Mouse (Mus musculus) kidney, adult 18-20 months (tissue): ENCODE measurements around the gene Rcan2.
A peak's percentile ranks its signal among the peaks of the same experiment; 100 is the strongest.
"Not testable (repeated sequence)": the region's sequence is repeated elsewhere in the genome, so short reads cannot be mapped to it uniquely, and the experiment has no call there.

ENCODE experiments used
- DNase-seq: peaks from one replicate; pipeline ENCODE4 v3.0.0; 2021

The Rcan2 gene

DNA sequence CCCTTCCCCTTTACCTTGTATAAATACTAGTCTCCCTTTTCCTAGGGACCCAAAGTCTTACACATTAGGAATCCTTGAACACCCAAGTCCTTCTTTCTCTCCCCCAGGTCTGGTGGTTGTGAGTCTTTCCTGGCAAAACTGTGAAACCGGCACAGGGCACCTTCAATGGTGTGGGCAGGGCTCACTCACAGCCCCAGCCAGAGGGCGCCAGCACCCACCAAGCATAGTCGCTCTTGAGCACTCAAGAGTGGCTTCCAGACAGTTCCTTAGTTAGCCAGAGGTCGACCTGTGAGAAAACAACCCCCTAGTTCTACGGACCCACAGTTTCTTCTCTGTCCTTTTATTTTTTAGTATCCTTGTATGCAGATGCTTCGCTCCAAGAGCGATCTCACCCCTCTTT is at the start of gene Rcan2:
Rcan2 (plus strand) TSS at position 275 of the 400 bp plus-strand sequence.
- DNase-seq: peak; percentile 67

DNA sequence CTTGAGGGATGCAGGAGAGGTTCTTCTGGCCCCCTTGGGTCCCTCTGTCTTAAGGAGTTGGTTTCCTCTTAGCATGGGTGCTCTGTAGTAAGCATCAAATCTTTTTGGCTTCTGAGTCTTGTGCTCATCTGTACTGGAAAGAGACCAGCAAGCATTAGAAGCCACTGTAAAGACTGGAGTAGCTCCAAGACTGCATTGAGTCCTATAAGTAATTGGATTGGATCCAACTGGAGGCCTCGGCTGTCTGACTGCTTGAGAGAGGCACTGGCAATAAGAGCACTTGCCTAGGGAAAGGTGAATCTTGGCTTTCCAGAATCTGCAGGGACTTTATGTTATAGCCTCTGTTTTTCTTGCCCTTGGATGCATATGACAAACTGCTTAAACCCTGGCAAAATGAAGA is 48.3 kb upstream of the Rcan2 start:
- DNase-seq: no peak

- no peak for DNase-seq
These were observed 46.5 kb upstream of the Rcan2 start for GRCm38 (mm10) chr17:43754687-43755086.

- peak; percentile 29 for DNase-seq
These were observed 42.4 kb upstream of the Rcan2 start for GRCm38 (mm10) chr17:43758607-43759259.

- peak; percentile 13 for DNase-seq
These were observed 16.6 kb upstream of the Rcan2 start for GRCm38 (mm10) chr17:43784531-43784930.

DNA sequence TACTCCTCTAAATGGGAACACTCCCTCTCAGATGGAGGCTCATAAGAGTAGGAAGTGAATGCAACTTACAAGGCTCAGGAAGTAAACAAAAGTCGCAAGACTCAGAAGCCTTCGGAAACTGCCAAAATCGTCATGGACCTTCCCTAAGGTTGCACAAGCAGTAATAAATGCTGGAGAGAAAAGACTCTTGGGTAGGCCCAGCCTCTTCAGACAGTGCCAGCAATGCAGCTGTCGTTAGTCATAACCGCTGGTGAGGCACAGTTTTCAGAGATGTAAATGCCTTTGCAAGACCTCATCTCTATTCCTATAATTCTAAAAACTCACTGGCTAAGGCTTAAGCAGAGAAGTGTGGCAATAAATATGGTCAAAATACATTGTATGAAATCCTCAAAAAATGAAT is 12.9 kb upstream of the Rcan2 start:
- DNase-seq: no peak

DNA sequence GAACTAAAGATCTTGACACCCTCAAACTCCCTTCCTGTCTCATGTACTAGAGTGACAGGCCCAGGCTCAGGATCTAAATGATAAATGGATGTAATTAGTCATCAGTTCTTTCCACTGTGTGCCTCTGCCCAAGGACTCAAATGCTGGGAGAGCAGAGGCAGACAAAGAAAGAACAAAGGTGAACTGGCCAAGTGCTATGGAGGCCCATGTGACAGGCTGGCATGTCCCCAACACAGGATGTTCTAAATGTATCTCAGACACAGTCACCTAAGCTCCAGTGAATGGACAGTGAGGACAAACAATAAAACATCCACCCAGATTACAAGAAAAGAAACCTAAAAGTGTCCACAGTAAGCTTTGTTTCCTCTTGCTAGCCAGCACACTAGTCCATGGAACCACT is 11.8 kb upstream of the Rcan2 start:
- DNase-seq: no peak

- DNase-seq: no peak
These were observed 9.4 kb upstream of the Rcan2 start for GRCm38 (mm10) chr17:43791751-43792150.

- DNase-seq: no peak
These were observed 6.3 kb upstream of the Rcan2 start for GRCm38 (mm10) chr17:43794731-43795280.

DNA sequence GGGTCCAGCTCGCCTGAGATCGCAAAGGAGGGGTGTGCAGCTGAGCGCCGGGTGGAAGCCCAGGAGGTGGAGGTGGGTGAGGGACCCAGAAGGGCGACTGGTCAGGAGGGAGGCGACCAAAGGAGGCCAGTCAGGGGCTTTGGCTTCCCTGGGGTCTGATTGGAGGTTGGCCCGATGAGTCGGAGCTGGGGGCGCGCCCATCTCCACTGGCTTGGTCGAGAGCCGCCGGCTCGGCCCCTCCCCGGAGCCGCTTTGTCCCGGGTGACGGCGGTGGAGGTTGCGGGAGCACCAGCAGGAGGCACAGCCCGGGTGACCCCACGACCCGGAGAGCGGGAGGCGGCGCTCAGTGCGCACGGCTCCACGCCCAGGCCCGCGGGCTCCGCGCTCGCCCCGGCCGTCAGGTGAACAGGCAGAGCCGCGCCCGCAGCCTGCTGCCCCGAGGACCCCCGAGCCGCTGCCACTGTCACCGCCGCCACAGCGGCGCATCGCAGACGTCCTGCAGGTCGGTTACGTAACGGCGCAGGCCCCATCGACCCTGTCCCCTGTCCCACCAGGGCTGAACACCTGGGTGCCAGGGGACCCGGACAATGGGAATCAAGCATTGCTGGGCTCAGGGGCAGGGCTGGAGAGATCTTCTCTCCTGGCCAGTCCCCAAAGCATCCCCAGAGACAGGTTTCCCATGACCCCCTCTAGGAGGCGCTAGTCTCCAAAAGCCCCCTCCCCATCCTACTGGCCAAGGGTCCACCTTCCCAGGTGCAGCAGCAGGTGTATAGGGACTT is 633 bp downstream of the Rcan2 start:
- DNase-seq: peak; percentile 69

DNA sequence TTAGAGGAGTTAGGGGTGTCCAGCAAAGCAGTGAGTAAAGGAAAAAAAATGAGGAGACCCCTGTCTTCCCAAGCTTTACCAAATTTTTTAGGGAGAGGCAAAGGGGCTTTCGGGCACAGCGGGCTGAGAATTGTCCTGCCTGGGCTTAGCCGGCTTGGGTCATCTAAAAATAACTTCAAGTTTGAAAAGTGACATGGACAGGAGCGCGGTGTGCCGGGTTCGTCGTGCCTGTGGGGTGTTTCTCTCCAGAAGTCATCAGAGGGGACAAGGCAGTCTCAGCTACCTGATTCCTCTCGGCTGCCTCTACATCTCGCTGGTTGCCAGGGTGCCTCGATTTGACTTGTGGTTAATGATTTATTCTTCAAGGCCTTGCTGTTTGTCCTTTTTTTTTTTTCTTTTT is 1.3 kb downstream of the Rcan2 start:
- DNase-seq: peak; percentile 18

DNA sequence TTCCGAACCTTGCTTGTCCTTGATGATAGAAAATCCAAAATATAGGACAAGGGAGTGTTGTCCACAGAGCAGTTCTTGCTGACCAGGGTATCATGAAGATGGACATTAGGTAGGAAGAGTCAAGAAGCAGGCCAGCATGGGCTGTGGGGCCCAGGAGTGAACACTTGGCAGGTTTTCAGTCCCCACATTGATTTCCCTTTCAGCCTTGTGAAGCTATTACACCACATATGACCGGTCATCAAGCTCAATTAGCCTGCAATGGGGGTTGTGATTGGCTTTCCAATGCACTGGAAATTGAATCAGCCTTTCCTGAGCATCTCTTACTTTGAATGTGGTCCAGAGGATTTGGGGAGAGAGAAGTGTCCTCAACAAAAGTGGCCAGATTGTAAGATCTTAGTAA is 2.0 kb downstream of the Rcan2 start:
- no peak for DNase-seq

DNA sequence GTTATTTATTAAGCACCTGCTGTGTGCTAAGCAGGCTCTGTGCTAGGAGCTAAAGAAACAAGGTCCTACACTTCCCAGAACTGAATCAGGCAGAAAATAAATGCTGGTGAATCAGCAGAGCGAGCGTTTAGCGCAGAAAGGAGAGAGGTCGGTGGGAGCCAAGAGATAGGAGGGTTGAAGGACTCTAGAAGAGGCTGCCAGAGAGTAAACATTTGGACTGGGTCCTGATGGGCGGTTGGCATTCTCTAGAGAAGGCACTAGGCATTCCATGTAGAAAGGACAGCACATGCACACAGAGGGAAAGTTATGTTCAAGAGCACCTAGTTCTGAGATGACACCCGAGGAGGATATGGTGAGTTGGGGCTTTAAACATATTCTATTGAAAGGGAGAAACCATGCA is 2.6 kb downstream of the Rcan2 start:
- no peak for DNase-seq

DNA sequence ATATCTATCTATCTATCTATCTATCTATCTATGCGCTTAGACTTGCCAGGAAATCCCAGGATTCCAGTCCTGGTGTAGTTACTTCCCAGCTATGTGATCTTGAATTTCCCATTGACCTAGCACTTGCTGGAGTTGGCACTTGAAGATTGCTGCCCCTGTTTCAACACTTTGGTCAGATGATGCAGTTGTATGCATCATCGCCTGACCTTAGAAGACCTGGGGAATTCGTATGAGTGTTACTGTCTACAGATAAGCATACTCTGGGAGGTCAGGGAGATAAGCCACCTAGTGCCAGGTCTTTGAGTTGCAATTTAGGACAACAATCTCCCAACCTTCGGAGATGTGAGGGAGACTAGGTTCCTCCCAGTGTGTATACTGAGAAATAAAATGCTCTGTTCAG is 5.7 kb downstream of the Rcan2 start:
- no peak for DNase-seq

DNA sequence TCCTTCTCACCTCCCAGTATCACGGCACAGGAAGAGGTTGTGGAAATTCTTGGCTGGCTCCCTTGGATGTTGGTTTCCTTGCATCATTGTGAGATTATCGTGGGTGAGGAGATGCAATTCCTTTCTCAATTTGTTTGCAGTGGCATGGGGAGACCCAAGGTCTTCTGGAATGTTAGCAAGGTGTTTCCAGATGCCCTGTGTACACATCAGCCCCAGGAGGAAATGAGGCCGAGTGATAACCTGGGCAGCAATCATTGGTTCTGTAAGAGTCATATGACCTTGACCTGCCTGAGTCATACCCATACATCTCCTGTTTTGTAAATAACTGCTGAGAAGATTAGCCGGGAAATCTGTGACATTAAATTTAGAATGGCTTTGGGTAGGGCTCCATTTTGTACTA is 10.3 kb downstream of the Rcan2 start:
- no peak for DNase-seq

GRCm38 (mm10) chr17:43815376-43815775 is 14.2 kb downstream of the Rcan2 start:
- DNase-seq: no peak

DNA sequence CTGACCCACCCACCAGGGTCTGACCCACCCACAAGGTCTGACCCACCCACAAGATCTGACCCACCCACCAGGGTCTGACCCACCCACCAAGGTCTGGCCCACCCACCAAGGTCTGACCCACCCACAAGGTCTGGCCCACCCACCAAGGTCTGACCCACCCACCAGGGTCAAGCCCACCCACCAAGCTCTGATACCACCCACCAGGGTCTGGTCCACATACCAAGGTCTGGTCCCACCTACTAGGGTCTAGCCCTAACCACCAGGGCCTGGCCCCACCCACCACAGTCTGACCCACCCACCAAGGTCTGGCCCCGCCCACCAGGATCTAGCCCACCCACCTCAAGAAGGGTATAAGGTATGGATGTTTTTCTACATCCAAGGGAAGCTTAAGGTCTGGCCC is 15.3 kb downstream of the Rcan2 start:
- DNase-seq: no peak

GRCm38 (mm10) chr17:43817171-43817570 is 16.0 kb downstream of the Rcan2 start:
- no peak for DNase-seq

DNA sequence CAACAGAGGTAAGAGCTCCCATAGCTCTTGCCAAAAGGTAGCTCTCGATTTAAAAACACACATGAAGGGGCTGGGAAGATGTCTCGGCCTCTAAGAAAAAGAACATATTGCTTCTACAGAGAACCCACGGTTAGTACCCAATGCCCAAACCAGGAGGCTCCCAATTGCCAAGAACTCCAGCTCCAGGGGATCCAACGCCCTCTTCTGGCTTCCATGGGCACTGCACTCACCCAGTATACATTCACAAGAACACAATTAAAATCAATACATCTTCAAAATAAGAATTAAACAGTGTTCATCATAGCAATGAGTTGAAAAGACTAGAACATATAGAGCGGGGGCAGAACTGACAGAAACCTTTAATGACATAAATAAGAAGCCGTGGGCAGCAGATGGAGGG is 17.2 kb downstream of the Rcan2 start:
- DNase-seq: no peak

DNA sequence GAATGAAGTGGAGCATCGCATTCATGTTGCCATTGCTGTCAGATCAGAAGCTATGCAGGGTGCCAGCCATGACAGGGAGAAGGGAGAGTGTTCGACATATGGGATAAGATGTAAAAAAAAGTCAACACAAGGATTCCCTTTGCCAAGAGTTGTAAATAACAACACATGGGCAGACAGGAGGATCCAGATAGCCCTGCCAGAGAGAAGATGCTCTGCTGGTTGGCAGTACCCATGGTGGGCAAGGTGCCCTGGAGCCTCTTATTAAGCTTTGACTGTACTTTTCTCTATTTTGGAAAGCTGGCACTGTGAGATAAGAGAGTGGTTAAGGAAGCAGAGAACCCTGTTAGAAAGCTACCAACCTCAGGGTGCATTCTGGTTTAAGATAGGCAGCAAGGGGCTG is 19.8 kb downstream of the Rcan2 start:
- no peak for DNase-seq

GRCm38 (mm10) chr17:43822207-43822606 is 21.1 kb downstream of the Rcan2 start:
- DNase-seq: no peak

GRCm38 (mm10) chr17:43822630-43823029 is 21.5 kb downstream of the Rcan2 start:
- DNase-seq: no peak

DNA sequence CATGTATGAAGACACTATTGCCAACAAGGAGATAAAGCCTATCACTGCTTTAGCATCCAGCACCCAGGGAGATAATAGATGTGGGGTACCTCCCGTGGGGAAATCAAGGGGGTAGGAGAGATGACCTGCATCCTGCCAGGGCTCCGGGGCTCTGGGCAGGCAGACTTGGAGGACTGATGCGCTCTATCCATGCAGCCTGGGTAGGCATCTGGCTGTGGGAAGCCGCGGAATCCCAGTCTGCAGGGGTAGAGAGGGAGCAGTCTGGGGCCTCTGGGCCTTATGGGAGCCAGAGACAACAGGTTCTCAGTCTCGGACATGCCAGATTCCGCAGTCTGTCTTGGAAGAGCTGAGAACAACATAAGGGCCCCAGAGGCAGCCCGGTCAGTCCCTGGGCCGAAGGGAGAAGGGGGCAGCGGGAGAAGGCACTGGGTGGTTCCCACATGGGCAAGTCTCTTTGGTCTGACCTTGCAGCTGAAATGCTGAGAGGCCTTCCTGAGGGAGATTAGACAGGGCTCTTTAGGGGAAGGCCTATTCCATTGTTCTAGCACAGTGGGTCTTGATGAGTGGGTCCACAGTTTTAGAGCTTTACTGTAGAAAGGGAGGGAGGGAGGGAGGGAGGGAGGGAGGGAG is 23.7 kb downstream of the Rcan2 start:
- DNase-seq: no peak

DNA sequence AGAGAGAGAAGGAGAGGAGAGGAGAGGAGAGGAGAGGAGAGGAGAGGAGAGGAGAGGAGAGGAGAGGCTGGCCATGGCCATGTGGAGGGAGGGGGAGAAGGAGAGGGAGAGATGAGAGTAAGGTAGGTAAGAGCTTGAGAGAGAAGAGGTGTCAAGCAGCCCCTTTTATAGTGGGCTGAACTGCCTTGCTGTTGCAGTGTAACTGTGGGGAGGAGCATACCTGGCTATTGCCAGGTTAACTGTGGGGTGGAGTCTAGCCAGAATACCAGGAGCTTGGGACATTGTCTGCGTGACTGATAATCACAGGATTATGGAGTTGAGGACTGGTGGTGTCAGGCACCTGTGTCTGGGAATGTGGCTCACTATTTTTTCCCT is 24.2 kb downstream of the Rcan2 start:
- DNase-seq: not testable (repeated sequence)
